Mouse (Mus musculus) CD4-positive, CD25-positive, alpha-beta regulatory T cell, adult 4 months (primary cell): Measurements from ENCODE around the gene Flt1. TPM values are rescaled to one million over a fixed set of nuclear protein-coding genes. Genes with fewer than 3 reads are reported as not detected.

ENCODE experiments used
- ATAC-seq: one replicate; pipeline ENCODE4 v1.8.0; 2017
- polyA plus RNA-seq, 2 experiments: library from polyadenylated mRNA; unstranded; fragments of 100-300 nt; shearing (Covaris generic); gene quantifications; one replicate each; pipeline ENCODE4 v1.2.1; 2017

Flt1 gene
- polyA plus RNA-seq, result under 1 TPM in 1 of 2 experiments, not detected in 1; 0.13 TPM

DNA sequence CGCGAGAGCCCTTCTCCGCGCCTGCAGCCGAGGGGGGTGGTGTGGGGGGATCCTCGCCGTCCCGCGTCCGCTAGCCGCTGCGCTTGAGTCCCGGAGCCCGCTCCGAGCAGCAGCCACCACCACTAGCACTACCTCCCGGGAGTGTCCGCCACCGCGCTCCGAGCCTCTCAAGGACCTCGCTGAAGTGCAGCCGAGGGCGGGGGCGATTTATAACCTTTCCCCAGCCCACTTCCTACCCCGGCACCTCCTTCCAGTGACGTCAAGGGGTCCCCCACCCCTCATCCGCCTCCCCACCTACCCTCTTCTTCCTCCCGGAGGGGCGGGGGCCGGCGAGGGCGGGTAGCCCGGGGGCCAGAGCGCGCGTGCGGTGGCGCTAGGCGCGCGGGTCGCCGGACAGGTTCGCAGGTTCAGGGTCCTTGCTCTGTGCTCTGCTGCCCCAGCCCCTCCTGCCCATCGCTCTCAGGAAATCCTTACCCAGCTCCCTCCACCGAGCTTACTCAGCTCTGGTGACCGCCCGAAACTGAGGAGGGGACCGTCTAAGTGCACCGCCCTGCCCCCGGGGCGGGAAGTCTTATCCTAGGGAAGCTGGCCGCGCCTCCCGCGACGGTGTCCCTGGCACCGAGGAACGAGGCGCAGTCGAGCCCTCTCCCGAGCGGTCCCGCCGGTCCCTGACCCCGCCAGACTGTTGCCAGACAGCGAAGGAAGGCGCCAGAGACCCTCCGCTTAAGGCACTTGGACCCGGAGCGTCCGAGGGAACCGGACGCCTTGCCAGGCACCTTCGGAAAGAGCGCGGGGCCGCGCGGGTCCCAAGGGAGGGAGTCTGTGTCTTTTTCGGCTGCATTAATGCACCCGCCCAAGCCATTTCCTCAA lies at the start of gene Flt1:
Gene Flt1, minus strand, starts transcription at position 181 of the 870 bp plus-strand sequence.
- no peak for ATAC-seq

DNA sequence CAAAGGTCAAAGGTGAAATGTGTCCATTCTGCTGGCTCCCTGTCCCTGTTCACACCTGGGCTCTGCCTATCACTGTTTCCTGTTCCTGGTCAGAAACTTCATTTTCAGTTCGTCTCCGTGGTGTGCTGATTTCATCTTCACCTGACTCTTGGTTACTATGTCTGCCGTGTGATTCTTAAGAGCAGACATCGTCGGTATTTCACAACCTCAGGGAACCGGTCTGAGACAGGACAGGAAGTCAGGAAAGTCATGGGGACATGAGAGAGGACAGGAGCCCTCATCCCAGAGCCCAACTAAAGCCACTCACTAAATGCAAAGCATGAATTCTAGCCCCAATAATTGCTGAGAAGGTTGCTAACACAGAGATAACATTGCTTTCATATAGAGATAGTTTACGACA lies 49.4 kb upstream of the Flt1 start:
- no peak for ATAC-seq

DNA sequence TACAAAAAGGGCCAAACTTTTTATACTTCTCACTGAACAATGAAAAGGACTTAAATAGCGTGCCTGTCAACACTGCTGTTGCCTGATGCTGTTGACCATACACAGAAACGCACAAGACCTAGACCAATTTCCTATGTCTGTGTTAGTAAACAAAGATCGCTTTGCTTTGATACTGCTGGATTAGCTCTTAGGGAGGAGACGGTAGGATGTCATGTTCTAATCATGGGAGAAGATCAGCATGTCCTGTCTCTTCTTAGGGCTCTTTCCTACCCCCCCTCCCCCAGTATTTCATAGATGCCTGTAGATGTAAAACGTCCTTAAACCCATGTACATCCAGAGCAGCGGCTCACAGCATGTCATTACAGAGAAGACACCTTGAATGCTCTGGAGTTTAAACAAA lies 44.1 kb upstream of the Flt1 start:
- ATAC-seq, result no peak

DNA sequence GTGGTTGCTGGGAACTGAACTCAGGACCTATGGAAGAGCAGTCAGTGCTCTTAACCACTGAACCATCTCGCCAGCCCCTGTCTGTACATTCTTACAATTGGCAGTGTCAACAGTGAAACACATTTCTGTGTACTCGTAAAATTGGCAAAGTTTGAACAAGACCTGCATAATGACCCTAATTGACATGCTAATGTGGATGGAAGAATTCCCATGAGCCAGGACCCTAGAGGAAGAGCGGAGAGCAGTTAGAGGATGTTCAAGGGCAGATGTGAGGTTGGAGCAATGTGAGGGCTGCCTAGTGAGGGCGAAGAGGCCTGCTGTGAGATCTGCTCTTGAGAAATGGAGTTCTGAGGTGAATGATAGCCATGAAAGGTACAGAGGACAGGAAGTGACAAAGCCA lies 38.2 kb upstream of the Flt1 start:
- no peak for ATAC-seq

DNA sequence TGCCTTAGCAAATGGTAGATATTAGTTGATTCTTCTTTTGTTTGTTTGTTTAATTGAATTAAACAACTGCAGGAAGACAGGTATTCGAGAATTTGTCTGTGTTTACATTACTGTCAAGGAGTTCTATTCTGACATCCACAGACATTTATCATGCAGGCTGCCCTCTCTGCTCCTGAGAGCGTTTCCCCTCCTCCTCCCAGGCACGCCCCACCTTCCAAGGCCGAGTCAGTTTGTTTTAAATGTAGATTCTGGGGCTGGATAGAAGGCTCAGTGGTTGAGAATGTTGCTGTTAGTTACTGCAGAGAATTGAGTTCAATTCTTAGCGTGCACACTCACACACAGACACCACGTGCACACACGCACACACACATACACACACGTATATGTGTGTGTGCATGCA lies 36.2 kb upstream of the Flt1 start:
- no peak for ATAC-seq

DNA sequence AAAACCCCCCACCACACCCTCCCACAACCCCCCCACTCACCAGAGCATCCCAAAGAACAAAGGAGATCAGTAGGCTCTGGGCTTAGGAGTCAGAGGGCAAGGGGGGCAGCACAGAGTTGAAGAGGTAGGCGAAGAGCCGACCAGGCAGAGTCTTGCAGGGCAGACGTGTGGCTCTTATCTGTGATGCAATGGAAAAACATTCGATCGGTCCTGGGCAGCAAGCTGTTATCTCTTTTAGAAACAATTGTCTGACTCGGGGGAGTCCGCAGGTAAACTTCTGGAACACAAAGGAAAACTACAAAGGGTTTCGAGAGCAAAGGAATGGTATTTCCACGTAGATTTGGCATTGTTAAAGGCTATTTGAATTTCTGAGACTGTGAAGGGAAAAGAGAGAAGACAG lies 35.5 kb upstream of the Flt1 start:
- no peak for ATAC-seq

DNA sequence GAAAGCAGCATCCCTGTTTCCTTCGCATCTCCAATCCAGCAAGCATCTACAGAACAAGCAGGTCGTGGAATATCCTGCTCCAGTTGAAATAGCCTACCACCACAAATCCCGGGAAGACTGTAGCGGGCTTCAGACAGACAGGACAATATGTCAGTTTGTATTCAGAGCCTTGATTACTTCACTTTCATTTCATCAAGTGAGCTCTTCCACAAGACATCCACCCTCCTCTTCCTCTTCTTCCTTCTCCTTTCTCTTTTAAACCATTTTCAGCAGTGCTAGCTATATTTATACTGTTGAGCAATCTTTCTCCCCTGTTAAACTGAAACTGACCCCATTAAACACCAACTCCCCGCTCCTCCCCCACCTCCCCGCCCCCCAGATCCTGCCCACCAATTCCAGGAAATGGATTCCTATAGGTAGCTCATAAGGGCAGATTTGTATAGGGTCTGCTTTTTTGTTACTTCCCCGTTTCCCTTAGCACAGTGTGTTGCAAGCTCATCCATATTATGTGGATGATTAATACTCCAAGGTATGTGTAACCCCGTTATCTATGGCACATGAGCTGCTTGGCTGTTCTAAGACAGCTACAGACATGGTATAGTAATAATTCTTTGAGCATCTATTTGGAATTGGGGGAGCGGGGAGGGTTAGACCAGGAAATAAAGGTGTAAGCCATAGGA lies 33.0 kb upstream of the Flt1 start:
- no peak for ATAC-seq

DNA sequence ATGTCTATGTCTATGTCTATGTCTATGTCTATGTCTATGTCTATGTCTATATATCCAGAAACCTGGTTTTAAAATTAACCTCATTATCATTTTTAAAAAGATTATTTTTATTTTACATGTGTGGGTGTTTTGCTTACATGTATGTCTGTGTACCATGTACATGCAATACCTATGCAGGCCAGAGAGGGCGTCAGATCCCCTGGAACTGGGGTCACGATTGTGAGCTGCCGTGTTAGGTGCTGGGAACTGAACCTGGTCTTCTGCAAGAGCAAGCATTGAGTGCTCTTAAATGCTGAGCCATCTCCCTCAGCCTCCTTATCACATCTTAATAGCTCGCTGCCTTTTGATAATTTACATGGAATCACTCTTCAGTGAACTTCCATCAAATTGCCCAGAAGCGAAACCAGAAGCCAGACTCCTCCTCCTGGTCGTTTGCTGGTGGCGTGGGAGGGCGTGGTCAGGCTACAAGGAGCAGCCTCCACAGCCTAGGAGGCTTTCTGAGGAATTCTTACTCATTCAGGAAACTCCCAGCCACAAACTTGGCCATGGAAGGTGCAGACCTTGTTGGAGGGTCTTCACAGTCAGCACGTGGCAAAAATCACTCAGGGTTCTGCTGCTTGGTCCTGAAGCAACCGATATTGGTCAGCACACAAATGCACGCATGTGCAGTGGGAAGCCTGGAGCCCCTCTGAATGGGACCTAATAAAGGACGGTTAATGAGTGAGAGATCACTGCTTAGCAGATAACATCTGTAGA lies 32.2 kb upstream of the Flt1 start:
- ATAC-seq, result no peak

DNA sequence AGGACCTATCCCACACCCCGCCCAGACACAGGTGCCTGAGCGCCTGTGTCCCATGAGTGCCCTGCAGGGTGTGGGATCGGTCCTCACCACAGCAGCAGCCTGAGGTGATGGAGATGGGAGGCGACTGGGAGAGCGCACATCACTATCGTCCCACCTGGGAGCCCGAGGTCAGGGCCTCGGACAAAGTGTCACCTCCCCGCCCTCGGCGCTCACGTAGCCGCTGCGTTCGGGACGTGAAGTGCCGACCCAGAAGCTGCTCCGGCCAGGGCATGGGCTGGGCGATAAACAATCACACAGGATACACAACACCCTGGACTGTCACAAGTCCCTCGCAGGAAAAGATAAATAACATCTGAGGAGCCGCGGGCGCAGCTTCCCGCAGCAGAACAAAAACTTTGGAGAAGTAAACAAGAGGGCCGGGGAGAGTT lies 27.1 kb upstream of the Flt1 start:
- no peak for ATAC-seq

DNA sequence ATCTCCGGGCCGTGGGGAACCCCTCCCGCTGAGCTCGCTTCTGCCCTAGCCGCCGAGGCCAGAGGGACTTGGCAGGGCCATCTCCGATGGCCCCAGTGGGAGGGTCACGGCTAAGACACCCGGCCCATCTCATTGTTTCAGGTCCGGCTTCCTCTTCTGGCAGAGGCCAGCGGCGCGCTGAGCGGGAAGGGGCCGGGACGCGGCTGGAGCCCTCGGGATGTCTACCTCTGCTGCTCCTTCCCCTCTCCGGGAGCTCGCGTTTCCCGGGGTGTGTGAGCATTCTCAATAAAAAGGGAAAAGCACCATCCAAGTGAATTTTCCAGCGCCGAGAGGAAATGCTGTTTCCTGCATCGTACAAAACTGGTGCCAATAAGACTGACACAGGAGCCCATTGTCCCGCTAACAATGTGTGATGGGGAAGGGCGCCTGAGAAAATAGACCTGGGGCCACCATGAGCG lies 25.9 kb upstream of the Flt1 start:
- ATAC-seq, result no peak

DNA sequence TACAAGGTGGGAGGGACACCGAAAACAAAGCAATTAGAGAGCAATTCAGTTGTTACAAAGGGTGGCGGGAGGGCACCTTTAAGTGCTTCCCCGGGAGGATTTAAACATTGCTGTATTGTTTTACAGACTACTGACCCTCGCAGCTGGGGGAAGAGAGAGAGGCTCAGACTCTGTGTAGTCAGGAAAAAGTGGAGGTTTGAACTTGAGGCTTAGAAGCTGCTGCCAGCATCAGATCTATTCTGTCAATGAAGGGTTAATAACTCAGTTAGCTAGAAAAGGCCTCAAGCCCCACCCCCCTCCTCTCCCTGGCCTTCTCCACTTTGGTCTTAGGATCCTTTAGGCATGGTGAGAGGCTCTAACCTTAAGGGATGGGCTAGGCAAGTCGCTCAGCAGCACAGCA lies 24.2 kb upstream of the Flt1 start:
- ATAC-seq, result no peak

DNA sequence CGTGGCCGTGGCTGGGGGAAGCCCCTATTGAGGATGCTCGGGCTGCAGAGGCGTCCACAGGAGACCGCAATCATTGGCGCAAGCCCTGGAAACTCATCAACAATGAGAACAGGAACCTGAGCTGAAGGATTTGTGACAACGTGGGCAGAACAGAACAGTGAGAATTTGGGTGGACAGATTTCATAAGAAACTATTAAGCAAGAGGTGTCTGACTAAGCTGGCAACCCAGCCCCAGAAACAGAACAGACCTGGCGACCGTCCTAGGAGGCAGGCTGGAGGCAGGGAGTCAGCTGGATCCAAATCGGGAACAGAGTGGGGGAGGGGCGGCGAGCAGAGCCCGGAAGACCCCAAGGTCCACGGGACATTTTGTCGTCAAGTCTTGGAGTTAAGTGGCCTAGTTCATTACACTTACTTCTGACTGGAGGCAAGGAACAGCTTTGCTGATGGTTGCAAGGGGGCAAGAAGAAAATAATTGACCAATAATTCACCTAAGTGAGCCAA lies 22.3 kb upstream of the Flt1 start:
- ATAC-seq, result no peak

DNA sequence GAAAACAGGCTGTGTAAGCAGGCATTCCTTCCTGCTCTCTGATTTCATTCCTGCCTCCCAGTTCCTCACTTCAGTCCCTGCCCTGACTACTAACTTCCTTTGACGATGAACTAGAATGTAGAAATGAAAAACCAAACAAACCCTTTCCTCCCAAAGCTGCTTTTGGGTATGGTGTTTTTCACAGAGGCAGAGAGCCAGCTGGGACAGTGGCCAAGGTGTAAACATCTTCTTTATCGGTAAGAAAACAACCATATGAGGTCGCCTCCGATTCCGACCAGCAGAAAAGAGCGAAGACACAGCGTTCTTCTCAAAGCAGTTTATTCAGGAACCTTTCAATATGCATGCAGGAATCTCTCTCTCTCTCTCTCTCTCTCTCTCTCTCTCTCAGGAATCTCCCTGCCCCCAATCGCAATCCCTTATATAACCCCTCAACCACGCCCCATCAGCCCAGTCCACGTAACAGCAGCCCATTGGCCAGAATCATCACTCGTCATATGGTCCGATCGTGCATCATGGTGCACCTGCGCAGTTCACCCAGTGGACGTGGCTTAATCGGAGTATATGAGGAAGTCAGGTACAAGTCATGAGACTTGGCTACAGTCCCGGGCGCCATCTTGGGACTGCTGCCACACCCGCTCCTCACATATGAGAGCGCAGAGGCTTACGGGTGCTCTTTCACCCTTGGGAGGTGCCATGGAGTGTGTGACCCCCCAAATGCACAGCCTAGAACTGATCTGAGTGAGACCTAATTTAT lies 19.3 kb upstream of the Flt1 start:
- ATAC-seq, result no peak

DNA sequence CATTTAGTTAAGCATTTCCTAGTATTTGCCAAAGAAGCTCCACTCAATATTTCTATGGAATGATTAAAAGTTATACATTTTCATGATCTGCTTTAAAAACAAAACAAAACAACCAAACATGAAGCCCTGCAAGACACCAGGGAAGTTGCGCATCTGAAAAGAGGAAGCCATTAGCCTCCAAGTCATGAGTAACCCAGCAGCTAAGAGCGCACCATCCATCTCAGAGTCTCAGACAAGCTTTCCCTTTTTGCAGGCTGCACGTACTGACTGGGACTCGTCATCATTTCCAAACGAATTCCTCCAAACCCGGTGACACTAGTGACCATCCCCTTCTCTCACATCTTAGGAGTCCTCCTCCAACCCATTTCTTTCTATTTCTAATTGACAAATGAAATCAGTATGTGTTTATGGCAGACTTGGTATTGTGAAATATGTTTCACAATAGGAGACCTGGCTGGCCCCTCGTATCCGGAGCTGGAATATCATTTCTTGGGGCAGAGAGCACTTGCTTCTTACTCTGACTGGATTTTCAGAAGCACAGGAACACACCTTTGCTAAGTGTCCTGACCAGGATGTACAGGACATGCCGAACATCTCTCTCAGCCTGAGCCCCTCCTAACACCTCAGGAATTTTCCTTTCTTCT lies 16.8 kb upstream of the Flt1 start:
- ATAC-seq, result no peak

DNA sequence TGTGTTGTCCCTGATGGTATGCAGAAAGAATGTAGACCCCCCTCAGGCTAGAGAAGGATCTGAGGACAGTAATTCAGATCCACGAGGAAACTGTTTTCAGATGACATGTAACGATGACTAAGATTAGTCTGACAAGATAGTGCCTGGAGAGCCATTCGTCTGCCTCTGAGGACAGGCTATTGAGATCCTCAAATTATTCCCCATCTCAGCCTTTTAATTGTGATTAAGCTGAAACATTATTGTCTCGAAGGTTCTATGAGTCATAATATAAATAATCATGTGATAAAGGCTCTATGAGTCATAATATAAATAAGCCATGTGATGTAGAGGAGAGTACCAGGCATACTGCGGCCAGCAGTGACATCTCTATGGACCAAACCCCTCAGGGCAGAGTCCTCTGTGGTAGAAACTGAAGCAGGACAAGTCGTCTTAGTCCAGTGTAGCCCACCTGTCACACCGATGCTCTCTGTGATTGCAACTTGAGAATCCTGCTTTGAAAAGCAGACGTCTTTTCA lies 11.0 kb upstream of the Flt1 start:
- no peak for ATAC-seq

DNA sequence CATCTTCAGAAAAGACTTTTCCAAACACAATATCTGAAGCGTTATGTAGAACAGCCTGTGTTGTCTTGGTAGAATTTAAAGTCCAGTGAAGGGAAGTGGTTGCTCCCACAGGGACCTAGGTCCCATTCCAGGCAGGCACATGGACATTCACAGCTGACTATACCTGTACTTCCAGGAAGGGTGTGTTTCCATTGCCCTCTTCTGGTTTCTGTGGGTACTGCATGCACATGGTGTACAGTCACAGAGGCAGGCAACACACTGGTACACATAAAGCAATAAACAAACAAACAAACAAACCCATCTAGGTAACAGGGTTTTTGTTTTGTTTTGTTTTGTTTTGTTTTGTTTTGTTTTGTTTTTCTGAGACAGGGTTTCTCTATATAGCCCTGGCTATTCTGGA lies 7.9 kb upstream of the Flt1 start:
- no peak for ATAC-seq

DNA sequence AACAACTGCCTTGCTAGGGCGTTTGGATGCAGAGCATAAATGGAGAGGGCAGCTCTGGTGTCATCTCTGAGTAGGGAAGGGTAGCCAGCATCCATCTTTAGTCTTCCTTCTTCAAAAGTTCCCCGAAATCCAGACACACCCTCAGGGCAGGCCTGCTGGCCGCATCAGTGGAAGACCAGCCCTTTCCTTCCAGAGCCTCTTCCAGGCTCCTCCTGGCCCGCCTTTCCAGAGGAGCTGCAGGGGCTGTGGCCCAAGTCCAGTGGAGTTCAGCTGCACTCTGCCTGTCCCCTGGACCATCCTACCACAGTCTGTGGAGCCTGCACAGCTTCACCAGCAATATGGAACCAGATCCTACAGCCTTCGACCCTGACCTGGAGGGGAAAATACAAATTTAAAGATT lies 7.1 kb upstream of the Flt1 start:
- no peak for ATAC-seq

DNA sequence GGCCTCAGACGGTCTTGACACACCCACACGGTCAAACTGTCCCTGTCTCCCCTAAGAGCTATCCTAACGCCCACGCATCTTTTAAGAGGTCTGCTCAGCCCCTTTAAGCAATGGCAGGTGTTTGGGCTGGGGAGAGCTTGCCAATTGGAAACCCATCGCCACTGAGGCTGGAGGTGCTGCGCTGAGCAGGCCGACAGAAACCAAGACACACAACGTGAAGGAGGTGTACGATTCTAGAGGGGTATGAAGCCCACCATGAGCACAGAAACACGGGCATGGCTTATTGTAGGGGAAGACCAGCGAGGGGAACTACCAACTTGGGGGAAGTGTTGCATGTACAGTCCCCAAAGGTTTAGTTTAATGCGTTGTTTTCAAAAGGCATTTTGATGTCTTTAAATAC lies 1.7 kb upstream of the Flt1 start:
- ATAC-seq, result no peak

DNA sequence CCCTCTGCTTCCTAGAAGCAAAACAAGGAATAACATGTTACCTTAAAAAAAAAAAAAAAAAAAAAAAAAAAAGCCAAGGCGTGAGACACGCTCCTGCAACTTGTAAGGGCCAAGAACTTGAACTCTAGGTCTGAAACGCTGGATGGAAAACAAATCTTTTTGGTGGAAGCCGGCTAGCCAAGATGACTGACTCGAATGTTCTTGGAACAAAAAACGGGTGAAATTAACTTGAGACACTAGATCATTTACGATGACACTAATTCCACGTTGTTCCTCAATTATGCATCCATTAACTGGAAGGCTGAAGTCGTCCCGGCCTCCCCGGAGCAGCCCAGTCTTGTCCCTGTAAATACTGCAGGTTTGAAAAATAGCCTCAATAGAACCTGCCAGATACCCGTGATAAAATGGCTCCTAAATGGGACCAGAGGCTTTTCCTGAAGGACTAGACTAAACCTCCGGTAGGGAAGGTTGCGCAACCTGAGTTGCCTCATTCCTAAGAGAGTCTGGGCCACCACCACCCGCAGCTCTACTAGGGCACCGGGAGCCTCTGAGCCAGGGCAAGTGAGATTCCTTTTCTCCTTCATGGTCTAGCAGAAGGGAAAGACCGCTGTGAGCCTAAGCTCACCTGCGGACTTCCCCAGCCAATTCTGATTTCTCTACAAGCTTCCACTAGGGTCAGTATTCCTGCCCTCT lies 1.0 kb upstream of the Flt1 start:
- ATAC-seq, result no peak

DNA sequence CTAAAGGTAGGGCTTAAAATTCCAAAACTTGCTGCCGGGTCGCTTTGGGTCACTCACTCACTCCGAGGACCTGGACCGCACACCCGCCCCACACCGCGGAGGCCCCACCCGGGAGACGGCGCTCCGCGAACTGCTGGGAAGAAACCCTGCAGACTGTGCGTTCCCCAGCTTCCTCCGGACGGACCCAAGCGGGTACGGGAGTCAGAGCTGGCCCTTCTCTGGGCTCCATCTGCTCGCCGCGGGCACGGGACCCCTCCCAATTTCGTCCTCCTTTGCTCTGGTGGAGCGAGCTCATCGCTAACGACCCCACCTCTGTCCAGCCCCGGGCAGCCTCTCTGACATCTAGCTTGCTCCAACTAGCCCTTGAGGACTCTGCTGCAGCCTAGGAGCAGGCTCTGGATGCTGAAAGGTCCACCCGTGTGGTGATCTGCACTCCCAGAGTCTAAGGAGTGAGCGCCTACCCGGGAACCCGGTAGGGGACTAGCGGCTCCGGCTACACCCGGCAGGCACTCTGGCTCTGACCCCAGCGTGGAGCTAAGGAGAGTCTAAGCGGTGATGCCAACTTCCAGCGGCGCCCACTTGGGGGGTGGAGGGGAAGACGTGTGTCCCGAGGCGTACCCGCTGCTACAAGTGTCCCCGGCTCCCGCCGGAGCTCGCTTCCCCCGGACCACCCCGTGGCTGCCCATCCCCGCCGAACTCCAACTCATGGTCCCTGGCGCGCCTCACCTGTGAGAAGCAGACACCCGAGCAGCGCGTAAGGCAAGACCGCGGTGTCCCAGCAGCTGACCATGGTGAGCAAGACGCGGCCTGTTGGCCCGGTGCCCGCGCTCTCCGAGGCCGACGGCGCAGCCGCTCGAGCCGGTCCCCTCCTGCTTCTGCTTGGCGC lies 623 bp downstream of the Flt1 start:
- ATAC-seq, result no peak
